Mouse (Mus musculus) heart, postnatal 4 days (tissue): Measurements from ENCODE around the gene Timp3. TPM values are rescaled to one million over a fixed set of nuclear protein-coding genes. Genes with fewer than 3 reads are reported as not detected.
A peak's percentile ranks its signal among the peaks of the same experiment; 100 is the strongest.

Experiments used
- DNase-seq: peaks from one replicate; pipeline ENCODE4 v3.0.0; 2021
- total RNA-seq, 2 experiments: library from RNA; stranded (reverse); gene quantifications; 2 replicates each; pipeline ENCODE4 v1.2.3; 2021

Timp3 gene
- total RNA-seq = 100 to 1,000 TPM; 139 to 143 TPM

GRCm38 (mm10) chr10:86300293-86301116, at the start of gene Timp3:
Timp3 (plus strand) TSS chr10:86300372.
- peak; percentile 91 for DNase-seq

GRCm38 (mm10) chr10:86256221-86256620, 44.0 kb upstream of the Timp3 start:
- DNase-seq = no peak

- no peak for DNase-seq
These were observed 43.1 kb upstream of the Timp3 start for GRCm38 (mm10) chr10:86257045-86257444.

- no peak for DNase-seq
These were observed 42.1 kb upstream of the Timp3 start for GRCm38 (mm10) chr10:86258046-86258445.

GRCm38 (mm10) chr10:86258992-86259391, 41.2 kb upstream of the Timp3 start:
- no peak for DNase-seq

- no peak for DNase-seq
These were observed 38.4 kb upstream of the Timp3 start for GRCm38 (mm10) chr10:86261725-86262124.

- DNase-seq = peak; percentile 35
These were observed 35.6 kb upstream of the Timp3 start for GRCm38 (mm10) chr10:86264618-86265017.

GRCm38 (mm10) chr10:86270254-86270653, 29.9 kb upstream of the Timp3 start:
- DNase-seq = no peak

GRCm38 (mm10) chr10:86272826-86273225, 27.3 kb upstream of the Timp3 start:
- no peak for DNase-seq

GRCm38 (mm10) chr10:86273410-86274191, 26.6 kb upstream of the Timp3 start:
- peak; percentile 67 for DNase-seq

GRCm38 (mm10) chr10:86275585-86275984, 24.6 kb upstream of the Timp3 start:
- no peak for DNase-seq

GRCm38 (mm10) chr10:86277327-86277726, 22.8 kb upstream of the Timp3 start:
- DNase-seq = no peak

- no peak for DNase-seq
These were observed 21.7 kb upstream of the Timp3 start for GRCm38 (mm10) chr10:86278481-86278880.

- no peak for DNase-seq
These were observed 20.5 kb upstream of the Timp3 start for GRCm38 (mm10) chr10:86279579-86280168.

- DNase-seq = no peak
These were observed 18.9 kb upstream of the Timp3 start for GRCm38 (mm10) chr10:86281238-86281637.

GRCm38 (mm10) chr10:86286508-86286907, 13.7 kb upstream of the Timp3 start:
- DNase-seq = no peak

GRCm38 (mm10) chr10:86290109-86290771, 9.9 kb upstream of the Timp3 start:
- no peak for DNase-seq

- DNase-seq = no peak
These were observed 6.3 kb upstream of the Timp3 start for GRCm38 (mm10) chr10:86293880-86294279.

GRCm38 (mm10) chr10:86294599-86295365, 5.4 kb upstream of the Timp3 start:
- DNase-seq = no peak

GRCm38 (mm10) chr10:86295454-86296098, 4.6 kb upstream of the Timp3 start:
- DNase-seq = no peak

GRCm38 (mm10) chr10:86296111-86296510, 4.1 kb upstream of the Timp3 start:
- DNase-seq = peak; percentile 87
